Mouse (Mus musculus) MEL (cell line): Measurements from ENCODE around the gene Sar1a.

Experiments
- CTCF ChIP-seq, 3 experiments: IDR thresholded peaks in 2 of 3; conservative IDR thresholded peaks in 1 of 3; 2 replicates each; pipeline ENCODE4 v1.5.1; 2011 to 2012; ENCODE audit warnings: low read length in 3 of 3, low read depth in 2 of 3, mild to moderate bottlenecking in 2 of 3, improper control_type of control experiment in 1 of 3, inconsistent platforms in 1 of 3, mixed read lengths in 1 of 3, moderate library complexity in 1 of 3; ENCODE audit not compliant: control insufficient read depth in 1 of 3, insufficient read depth in 1 of 3, poor library complexity in 1 of 3, severe bottlenecking in 1 of 3
- EP300 ChIP-seq, 2 experiments: IDR thresholded peaks; 2 replicates each; pipeline ENCODE4 v1.6.1; 2011; ENCODE audit warnings: improper control_type of control experiment in 2 of 2, low read length in 2 of 2, low read depth in 1 of 2, mild to moderate bottlenecking in 1 of 2
- MAZ ChIP-seq: IDR thresholded peaks from 2 replicates; pipeline ENCODE4 v1.6.1; 2012; ENCODE audit warnings: low read depth, mild to moderate bottlenecking, inconsistent platforms, low read length, improper control_type of control experiment
- MEF2A ChIP-seq: IDR thresholded peaks from 2 replicates; pipeline ENCODE4 v1.6.1; 2014; ENCODE audit warnings: low read depth, mild to moderate bottlenecking, inconsistent platforms, low read length, improper control_type of control experiment; ENCODE audit not compliant: poor library complexity, insufficient replicate concordance, severe bottlenecking; ENCODE audit errors: extremely low read depth
- POLR2A ChIP-seq, 2 experiments: IDR thresholded peaks; 2 replicates each; pipeline ENCODE4 v1.6.1; 2011 to 2012; ENCODE audit warnings: low read length in 2 of 2, mild to moderate bottlenecking in 2 of 2, control low read depth in 1 of 2, improper control_type of control experiment in 1 of 2, low read depth in 1 of 2, moderate library complexity in 1 of 2; ENCODE audit not compliant: control insufficient read depth in 1 of 2, insufficient read depth in 1 of 2, poor library complexity in 1 of 2

DNA sequence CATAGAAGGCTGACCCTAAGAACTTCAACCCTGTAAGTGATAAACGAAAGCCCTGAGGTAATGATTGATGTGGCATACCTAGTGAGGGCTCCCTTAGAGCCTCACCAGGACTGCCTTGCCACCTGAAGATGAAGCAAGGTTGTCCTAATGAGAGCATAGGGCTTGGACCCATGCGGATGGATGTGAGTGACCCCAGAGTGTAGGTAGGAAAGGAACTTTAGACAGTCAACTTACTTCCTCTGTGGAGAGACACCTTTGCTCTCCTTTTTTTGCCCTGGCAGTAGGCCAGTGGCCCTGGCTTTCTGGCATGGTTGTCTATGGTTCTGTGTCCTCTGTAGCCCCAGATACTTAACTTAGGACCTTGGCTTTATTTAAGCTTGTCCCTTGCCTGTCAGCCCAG is 16.9 kb downstream of the Sar1a start:
- TF ChIP-seq EP300 (IDR thresholded peaks at IDR 0.05; ENCODE audit: low read depth in 1 of 2, low read length in 2 of 2): no peak
- TF ChIP-seq POLR2A (IDR thresholded peaks at IDR 0.05; ENCODE audit: control insufficient read depth in 1 of 2, insufficient read depth in 1 of 2, low read depth in 1 of 2, low read length in 2 of 2, poor library complexity in 1 of 2): no peak
- TF ChIP-seq MAZ: no peak
- TF ChIP-seq CTCF (IDR thresholded peaks at IDR 0.05 in 2 of 3, conservative IDR thresholded peaks at IDR 0.05 in 1 of 3; ENCODE audit: control insufficient read depth in 1 of 3, insufficient read depth in 1 of 3, low read depth in 2 of 3, low read length in 3 of 3, poor library complexity in 1 of 3, severe bottlenecking in 1 of 3): no peak
- no peak for TF ChIP-seq MEF2A
